Mouse (Mus musculus) layer of hippocampus, postnatal 14 days (tissue): ENCODE results near the gene Sap25. TPM values are rescaled to one million over a fixed set of nuclear protein-coding genes. Genes with fewer than 3 reads are reported as not detected.

ENCODE experiments used
- total RNA-seq, 2 experiments: library from RNA; stranded (reverse); gene quantifications; 2 replicates each; pipeline ENCODE4 v1.2.3; 2021

The Sap25 gene
- total RNA-seq, 2 experiments from 2014 or later = 6.3 to 6.6 TPM

Other genes starting within 250 kb of the Sap25 start
- under 1 TPM; 0.21 to 0.57 TPM for gene Zan, start 164.3 kb upstream of the Sap25 start, total RNA-seq
- 10 to 100 TPM; 32.9 to 37.1 TPM for gene Pop7, start 138.8 kb upstream of the Sap25 start, total RNA-seq
- gene Gigyf1, start 122.8 kb upstream of the Sap25 start, total RNA-seq = 10 to 100 TPM; 40.5 to 48.8 TPM
- not detected for gene Epo, start 108.1 kb upstream of the Sap25 start, total RNA-seq
- 100 to 1,000 TPM; 704 to 770 TPM for gene Gnb2, start 107.8 kb upstream of the Sap25 start, total RNA-seq
- 100 to 1,000 TPM; 128 to 133 TPM for gene Actl6b, start 87.8 kb upstream of the Sap25 start, total RNA-seq
- gene Tfr2, start 71.5 kb upstream of the Sap25 start, total RNA-seq = 10 to 100 TPM; 10.9 to 15.5 TPM
- gene Mospd3, start 40.3 kb upstream of the Sap25 start, total RNA-seq = 10 to 100 TPM; 36.7 to 40.0 TPM
- 10 to 100 TPM in 1 of 2 experiments, 1 to 10 TPM in 1; 6.9 to 13.6 TPM for gene Pcolce, start 27.6 kb upstream of the Sap25 start, total RNA-seq
- under 1 TPM; 0.17 to 0.37 TPM for gene Fbxo24, start 12.3 kb upstream of the Sap25 start, total RNA-seq
- 10 to 100 TPM; 14.7 to 19.5 TPM for gene Lrch4, start 12.2 kb upstream of the Sap25 start, total RNA-seq
- gene Gm20605, start 12.2 kb upstream of the Sap25 start, total RNA-seq = 10 to 100 TPM; 11.0 to 14.7 TPM
- not detected for gene Irs3, start 4.4 kb downstream of the Sap25 start, total RNA-seq
- 10 to 100 TPM; 51.7 to 56.5 TPM for gene Agfg2, start 43.4 kb downstream of the Sap25 start, total RNA-seq
- gene Nyap1, start 100.3 kb downstream of the Sap25 start, total RNA-seq = 10 to 100 TPM; 73.9 to 75.0 TPM
- gene Tsc22d4, start 104.4 kb downstream of the Sap25 start, total RNA-seq = 100 to 1,000 TPM; 213 to 225 TPM
- gene Ppp1r35, start 137.5 kb downstream of the Sap25 start, total RNA-seq = 10 to 100 TPM; 24.2 to 27.3 TPM
- 10 to 100 TPM; 33.4 to 42.0 TPM for gene Mepce, start 146.3 kb downstream of the Sap25 start, total RNA-seq
- gene Zcwpw1, start 146.5 kb downstream of the Sap25 start, total RNA-seq = 1 to 10 TPM; 5.0 to 5.7 TPM
- under 1 TPM; 0.32 to 0.62 TPM for gene Pilra, start 194.9 kb downstream of the Sap25 start, total RNA-seq
- not detected for gene Pilrb1, start 216.8 kb downstream of the Sap25 start, total RNA-seq
- gene Pilrb2, start 230.5 kb downstream of the Sap25 start, total RNA-seq = not detected